Mouse (Mus musculus) liver, postnatal 0 days (tissue): ENCODE data around the gene Ecpas.

Experiments
- CTCF ChIP-seq: sonication (generic); IDR thresholded peaks from 2 replicates; pipeline ENCODE4 v1.5.1; 2016; ENCODE audit warnings: antibody characterized with exemption, low read depth
- EP300 ChIP-seq: IDR thresholded peaks from 2 replicates; pipeline ENCODE4 v1.6.1; 2016; ENCODE audit warnings: antibody characterized with exemption, low read depth, mild to moderate bottlenecking

DNA sequence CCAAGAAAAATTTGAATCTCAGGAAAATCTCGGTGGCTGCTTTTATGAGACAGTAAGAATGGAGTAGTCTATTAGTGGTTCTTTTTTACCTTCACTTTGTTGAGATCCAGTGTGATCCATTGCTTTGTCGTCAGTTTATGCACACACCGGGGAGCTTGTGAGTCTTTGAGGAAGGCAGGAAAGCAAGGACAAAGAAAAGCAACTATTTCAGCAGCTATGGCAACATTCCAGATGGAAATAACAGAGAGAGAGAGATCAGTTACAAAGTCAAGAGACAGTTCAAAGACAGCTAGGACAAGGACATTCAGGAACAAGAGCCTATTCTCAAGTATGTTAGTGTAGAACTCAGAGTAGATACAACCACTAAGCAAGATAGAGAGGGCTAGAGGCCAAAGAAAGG is 23.3 kb upstream of the Ecpas start:
- no peak for TF ChIP-seq CTCF
- no peak for TF ChIP-seq EP300
